Mouse (Mus musculus): ENCODE measurements at regions not wholly inside any gene's neighbourhood (a gene's known extent, or its start where the extent isn't known, plus 50 kb on each side); places are given as distances from the start of the nearest gene placed in this dataset.

DNA sequence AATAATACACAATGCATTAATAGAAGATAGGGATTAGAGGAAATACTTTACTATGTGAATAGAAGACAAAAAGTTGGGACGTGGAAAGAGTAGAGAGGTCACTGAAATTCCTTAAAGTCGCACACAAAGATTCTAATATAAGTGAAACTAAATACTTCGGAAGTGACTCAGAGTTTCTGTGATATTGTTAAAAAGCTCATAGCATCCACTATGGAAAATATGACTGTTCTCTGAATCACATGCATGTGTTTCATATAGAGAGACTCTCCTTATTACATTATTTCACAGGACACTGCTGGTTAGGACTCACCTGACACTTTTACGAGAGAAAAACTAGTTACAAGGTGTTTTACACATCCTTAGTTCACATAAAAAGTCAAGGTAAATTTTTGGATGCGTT lies 446.1 kb upstream of the Adamts5 start:
- no peak for DNase-seq (ENCODE audit: extremely low spot score in 1 of 2, low spot score in 2 of 2)
- Histone ChIP-seq H3K27ac (no peak overlapping the region), H3K4me3 (no peak overlapping the region)
- intact Hi-C loops (cut with DNase I): no loop called here
- TF ChIP-seq CTCF (IDR thresholded peaks at IDR 0.05): no peak

DNA sequence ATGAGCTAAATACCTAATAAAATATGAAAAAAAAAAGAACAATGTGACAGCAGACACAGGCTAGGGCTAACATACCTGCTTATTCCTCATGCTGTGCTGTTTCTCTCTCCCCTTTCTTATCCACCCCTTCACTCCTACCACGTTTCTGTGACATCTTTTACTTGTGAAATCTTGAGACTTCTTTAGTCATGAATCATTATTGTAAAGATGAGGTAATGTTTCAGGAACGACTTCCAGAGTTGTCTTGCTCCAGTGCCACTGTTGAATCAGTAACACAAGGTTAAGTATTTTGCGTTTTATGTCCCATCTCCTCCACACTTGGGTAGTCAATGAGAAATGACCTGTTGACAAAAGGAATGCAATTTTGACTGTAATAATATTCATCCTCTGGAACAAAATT lies 445.3 kb upstream of the Adamts5 start:
- no peak for DNase-seq (ENCODE audit: extremely low spot score in 1 of 2, low spot score in 2 of 2)
- Histone ChIP-seq H3K4me3 (no peak overlapping the region), H3K27ac (no peak overlapping the region)
- intact Hi-C loops (cut with DNase I): no loop called here
- TF ChIP-seq CTCF (IDR thresholded peaks at IDR 0.05): no peak

DNA sequence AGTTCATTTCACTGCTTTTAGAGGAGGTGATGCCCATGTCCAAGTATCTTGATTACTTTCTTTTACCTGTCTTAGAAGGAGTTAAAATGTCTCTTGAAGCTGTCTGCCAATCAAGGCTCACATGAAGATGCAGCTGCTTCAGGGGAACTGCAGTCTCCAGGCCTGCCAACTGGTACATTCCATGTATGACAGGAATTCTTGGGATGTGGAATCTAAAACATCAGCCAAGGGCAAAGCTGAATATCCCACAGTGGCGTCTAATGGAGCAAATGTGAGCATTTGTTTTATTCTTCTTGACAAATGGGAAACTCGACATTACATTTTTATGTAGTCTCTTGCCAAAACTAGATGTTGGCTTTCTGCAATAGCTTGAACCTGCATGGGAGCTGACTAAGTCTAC lies 438.7 kb upstream of the Adamts5 start:
- intact Hi-C loops (cut with DNase I): no loop called here
- TF ChIP-seq CTCF (IDR thresholded peaks at IDR 0.05): no peak
- Histone ChIP-seq H3K27ac (no peak overlapping the region), H3K4me3 (no peak overlapping the region)
- DNase-seq (ENCODE audit: extremely low spot score in 1 of 2, low spot score in 2 of 2): no peak

DNA sequence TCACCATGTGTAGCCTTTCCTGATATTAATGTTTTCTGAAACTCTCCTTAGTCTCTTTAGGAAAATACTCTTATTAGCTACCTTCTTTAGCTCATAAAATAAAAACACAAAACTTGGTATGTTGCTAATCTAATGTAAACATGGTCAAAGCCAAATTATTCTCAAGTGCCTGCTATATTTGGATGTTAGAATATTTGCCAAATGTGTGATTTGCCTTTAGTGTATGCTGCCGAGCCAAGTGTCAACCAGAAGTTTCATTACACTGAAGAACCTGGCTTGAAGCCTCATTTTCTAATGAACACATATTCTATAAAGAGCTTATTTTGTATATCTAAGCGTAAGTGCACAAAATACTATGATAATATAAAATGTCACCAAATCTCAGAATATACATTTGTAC lies 423.8 kb upstream of the Adamts5 start:
- Histone ChIP-seq H3K27ac (no peak overlapping the region), H3K4me3 (no peak overlapping the region)
- intact Hi-C loops (cut with DNase I): no loop called here
- no peak for TF ChIP-seq CTCF (IDR thresholded peaks at IDR 0.05)
- no peak for DNase-seq (ENCODE audit: extremely low spot score in 1 of 2, low spot score in 2 of 2)

DNA sequence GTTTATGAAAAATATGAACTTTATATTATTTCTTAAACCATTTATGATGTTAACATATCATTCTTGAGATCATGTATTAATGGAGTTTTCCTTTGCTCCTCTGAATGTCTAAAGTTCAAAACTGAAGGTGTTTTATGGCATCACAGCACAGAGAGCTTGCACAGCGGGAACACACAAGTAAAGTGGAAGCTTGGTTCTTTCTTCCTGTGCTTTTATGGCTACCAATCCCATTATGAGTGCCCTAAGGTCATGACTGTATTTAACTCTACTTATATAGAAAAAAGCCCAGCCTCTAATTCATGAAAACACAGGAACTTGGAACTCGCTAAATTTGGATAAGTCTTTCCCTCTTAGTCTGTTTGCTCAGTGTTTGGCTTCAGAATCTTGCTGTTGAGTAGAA lies 417.3 kb upstream of the Adamts5 start:
- no peak for DNase-seq (ENCODE audit: extremely low spot score in 1 of 2, low spot score in 2 of 2)
- TF ChIP-seq CTCF (IDR thresholded peaks at IDR 0.05): no peak
- H3K4me3 ChIP-seq: no peak overlapping the region
- no peak overlapping the region for H3K27ac ChIP-seq
- intact Hi-C loops (cut with DNase I): no loop called here

DNA sequence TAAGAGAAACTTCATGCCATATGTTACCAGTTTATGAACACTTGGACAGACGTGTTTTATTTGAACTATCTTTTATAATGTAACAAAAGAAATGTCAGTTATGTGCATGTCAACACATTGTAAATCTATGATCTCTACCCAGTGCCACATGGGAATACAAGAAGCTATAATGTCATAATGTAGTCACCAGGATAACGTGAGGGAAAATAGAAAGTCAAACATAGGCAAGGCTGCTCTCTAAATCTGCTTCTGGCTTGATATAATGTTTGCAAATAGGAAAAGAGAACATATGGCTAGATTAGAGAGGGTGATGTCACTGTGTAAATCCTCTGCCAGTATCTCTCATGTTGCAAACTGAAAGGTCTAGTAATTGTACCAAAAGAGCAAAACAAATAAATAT lies 408.1 kb upstream of the Adamts5 start:
- intact Hi-C loops (cut with DNase I): no loop called here
- no peak overlapping the region for H3K27ac ChIP-seq
- DNase-seq (ENCODE audit: extremely low spot score in 1 of 2, low spot score in 2 of 2): no peak

DNA sequence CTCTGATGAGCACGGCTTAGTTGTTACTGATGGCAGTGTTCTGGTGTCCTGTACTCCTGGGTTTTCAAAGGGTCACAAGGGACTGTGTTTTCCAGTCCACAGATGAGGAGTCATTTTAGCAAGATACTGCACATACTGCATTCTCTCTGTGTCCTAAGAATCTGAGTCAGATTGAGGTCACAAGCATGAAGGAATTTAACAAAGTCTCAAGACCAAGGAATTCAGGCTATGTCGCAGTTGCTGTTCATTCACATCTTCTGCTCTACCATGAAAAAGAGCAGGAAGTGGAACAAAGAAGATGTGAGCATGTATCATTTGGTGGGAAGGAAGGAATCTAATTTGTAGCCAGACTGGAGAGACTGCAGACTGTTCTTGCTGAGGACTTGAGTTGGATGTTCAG lies 402.2 kb upstream of the Adamts5 start:
- H3K4me3 ChIP-seq: no peak overlapping the region
- no peak for DNase-seq (ENCODE audit: extremely low spot score in 1 of 2, low spot score in 2 of 2)
- H3K27ac ChIP-seq: no peak overlapping the region
- TF ChIP-seq CTCF (IDR thresholded peaks at IDR 0.05): no peak
- intact Hi-C loops (cut with DNase I): loop anchor here (2.0 to 5.0 kb wide), 3 partner anchors 343 to 943 kb away; no protein-coding TSS in a partner anchor

More for the DNA sequence above, 408.1 kb upstream of the Adamts5 start:
- no peak for TF ChIP-seq CTCF (IDR thresholded peaks at IDR 0.05)
- no peak overlapping the region for H3K4me3 ChIP-seq

DNA sequence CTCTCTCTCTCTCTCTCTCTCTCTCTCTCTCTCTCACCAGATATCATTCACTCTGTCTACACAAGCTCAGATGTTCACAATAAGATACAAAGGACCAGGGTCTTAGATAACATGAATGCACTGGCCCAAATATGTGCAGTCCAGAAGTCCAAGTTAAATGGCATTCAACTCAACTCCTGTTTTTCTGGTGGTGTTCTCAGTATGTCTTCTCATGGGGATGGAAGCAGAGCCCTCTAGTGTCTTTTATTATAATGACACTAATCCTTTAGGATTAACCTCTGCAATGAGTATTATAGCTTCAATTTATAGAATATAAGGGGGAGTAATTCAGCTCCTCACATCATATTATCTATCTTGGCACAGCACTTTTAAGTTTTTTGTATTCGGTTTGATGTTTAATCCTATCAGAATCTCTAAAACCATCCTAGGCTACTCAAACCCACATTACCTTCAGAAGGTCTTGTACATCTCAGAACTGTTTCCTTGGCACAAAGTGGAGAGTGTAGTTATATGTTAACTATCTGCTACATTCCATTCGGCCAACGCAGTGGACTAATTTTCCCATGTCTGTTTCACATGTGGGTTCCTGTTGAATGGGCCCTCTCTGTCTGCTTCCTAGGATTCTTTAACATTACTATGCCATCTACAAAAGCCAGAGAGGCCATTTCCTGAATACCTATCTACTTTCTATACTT lies 401.0 kb upstream of the Adamts5 start:
- DNase-seq (ENCODE audit: extremely low spot score in 1 of 2, low spot score in 2 of 2): no peak
- H3K27ac ChIP-seq: no peak overlapping the region
- no peak overlapping the region for H3K4me3 ChIP-seq
- TF ChIP-seq CTCF (IDR thresholded peaks at IDR 0.05): peak; percentile 59
- intact Hi-C loops (cut with DNase I): loop anchor here (1.0 to 5.0 kb wide), 4 partner anchors 345 to 944 kb away; no protein-coding TSS in a partner anchor

DNA sequence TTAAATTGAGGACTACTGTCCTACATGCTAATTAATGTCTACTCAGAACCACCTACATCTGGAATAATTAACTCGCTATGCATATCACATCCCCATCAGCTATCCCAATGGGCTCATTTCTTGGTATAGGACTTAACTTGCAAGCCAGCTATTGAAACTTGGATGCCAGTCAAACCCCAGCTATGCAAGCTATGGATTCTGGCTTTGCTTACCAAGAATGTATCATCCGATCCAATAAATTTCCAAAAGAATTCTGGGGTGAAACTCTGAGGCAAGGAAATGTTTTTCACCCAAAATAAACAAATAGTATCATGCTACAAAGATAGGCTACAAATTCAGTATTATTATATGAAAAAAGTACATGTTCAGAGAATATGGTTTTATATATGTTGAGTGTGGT lies 392.8 kb upstream of the Adamts5 start:
- no peak overlapping the region for H3K27ac ChIP-seq
- intact Hi-C loops (cut with DNase I): no loop called here
- DNase-seq (ENCODE audit: extremely low spot score in 1 of 2, low spot score in 2 of 2): no peak
- TF ChIP-seq CTCF (IDR thresholded peaks at IDR 0.05): no peak
- H3K4me3 ChIP-seq: no peak overlapping the region

DNA sequence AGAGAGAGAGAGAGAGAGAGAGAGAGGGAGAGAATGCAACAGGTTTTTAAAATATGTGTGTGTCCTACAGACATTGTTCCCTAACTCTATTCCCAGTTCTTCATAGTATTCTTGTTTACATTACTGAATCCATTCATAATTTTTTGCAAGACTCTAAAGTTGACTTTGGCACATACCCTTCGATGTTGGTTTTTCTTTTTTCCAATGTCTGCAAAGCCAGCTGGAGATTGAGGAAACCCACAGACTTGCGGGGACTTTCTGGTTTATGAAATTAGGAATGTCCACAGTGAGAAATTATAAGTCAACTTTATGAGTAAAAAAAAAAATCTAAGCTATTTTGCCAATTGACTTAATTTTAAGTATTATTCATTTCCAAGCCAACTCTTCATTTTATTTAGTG lies 379.7 kb upstream of the Adamts5 start:
- no peak overlapping the region for H3K4me3 ChIP-seq
- DNase-seq (ENCODE audit: extremely low spot score in 1 of 2, low spot score in 2 of 2): no peak
- no peak for TF ChIP-seq CTCF (IDR thresholded peaks at IDR 0.05)
- no peak overlapping the region for H3K27ac ChIP-seq
- intact Hi-C loops (cut with DNase I): no loop called here

DNA sequence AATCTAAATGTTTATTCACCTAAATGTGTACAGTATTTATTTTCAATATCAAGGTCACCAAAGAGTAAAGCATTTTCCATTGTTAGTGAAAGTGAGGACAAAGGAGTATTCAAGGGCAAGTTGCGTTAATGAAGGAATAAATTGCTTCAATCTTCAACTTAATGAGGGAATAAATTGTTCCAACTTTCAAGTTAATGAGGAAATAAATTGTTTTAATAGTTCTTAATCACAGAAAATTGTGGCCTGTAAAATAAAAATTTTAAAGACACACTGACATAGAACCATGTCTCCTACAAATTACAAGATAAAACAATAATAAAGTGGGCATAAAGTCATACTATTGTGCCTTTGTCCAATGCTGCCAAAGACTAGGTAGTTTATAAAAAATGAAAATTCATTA lies 375.4 kb upstream of the Adamts5 start:
- no peak for DNase-seq (ENCODE audit: extremely low spot score in 1 of 2, low spot score in 2 of 2)
- TF ChIP-seq CTCF (IDR thresholded peaks at IDR 0.05): no peak
- no peak overlapping the region for H3K27ac ChIP-seq
- H3K4me3 ChIP-seq: no peak overlapping the region
- intact Hi-C loops (cut with DNase I): no loop called here

DNA sequence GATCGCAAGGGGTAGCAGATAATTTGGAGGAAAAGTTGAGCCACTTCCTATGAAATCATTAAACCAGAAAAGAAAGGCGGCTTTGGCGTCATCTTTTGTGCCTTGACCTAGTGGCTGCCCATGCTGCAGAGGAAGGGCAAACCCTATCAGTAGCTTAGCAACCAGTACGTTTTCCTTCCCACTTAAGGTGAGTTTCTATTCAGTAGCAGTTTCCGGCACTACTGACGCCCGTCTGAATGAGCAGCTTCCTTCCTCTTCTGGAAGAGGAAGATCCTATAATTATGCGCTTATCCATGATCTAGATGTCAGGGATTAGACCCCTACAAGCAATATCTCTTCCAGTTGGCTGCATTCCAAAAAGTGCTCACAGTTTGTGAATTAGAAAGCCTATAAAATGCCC lies 360.0 kb upstream of the Adamts5 start:
- no peak for TF ChIP-seq CTCF (IDR thresholded peaks at IDR 0.05)
- DNase-seq (ENCODE audit: extremely low spot score in 1 of 2, low spot score in 2 of 2): no peak

DNA sequence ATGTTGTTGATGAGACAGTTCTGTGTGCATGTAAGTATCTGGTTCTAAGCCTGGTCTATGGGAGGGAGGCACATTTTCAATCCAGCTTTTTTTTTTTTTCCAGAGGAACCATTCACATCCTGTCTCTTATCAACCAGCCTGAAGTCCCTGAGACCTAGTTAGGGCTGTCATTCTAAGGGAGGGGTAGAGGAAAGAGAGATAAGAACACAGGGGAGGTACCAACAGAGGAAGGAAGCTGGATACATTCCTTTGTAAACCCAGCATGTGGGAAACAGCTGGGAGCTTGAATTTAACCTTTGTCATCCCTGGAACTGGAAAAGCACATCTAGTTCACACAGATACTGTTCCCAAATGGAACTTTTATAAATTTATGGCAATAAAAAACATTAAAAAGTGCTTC lies 351.0 kb upstream of the Adamts5 start:
- TF ChIP-seq CTCF (IDR thresholded peaks at IDR 0.05): no peak
- no peak for DNase-seq (ENCODE audit: extremely low spot score in 1 of 2, low spot score in 2 of 2)
- intact Hi-C loops (cut with DNase I): no loop called here

More for the DNA sequence above, 360.0 kb upstream of the Adamts5 start:
- Histone ChIP-seq H3K27ac (no peak overlapping the region), H3K4me3 (no peak overlapping the region)
- intact Hi-C loops (cut with DNase I): no loop called here

More for the DNA sequence above, 351.0 kb upstream of the Adamts5 start:
- H3K27ac ChIP-seq: no peak overlapping the region
- no peak overlapping the region for H3K4me3 ChIP-seq
